Mouse (Mus musculus) left cerebral cortex, postnatal 14 days (tissue): ENCODE measurements at regions not wholly inside any gene's neighbourhood (a gene's known extent, or its start where the extent isn't known, plus 50 kb on each side); places are given as distances from the start of the nearest gene placed in this dataset.

Source experiments
- DNase-seq, 2 experiments: peaks; one replicate each; pipeline ENCODE4 v3.0.0; 2021 to 2022; ENCODE audit warnings: low spot score in 2 of 2, mixed read lengths in 1 of 2
- intact Hi-C: fragments of 180-260 bp; cut with DNase I; formaldehyde crosslinking; loops from one replicate; pipeline ENCODE4 v1.15.1; 2025

DNA sequence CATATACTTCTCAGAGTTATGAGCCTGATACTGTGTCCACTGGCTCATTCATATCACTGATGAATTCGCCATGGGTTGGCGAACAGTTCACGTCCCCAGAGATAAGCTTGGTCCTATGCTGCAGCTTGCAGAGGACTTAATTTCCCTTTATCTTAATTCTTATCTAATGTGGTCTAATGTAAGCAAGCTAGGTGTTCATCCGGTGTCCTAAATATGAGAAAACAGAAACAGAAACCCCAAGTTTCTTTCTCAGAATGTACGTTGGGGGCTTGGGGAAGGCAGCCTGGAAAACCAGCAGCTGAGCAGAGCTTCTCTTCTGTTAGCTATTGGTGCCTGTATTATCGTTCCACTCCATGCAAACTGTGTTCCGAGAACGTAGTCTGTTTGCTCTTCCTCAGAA is 170.1 kb downstream of the 1700064H15Rik start:
- no peak for DNase-seq
- intact Hi-C loops, result no loop called here

DNA sequence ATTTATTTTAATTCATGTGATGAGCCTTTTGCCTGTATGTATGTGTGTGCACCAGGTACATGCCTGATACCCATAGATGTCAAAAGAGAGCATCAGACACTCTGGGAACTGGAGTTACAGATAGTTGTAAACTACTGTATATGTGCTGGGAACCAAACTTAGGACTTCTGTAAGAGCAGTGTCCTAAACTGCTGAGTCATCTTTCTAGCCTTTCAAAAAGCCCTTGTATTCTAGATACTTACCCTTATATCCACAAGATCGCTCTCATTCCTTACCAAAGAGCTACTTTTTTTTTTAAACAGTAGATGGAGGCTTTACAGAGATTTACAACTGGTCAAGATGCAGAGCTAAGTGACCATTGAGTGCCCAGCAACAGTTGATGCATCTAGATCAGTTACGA is 171.0 kb downstream of the 1700064H15Rik start:
- intact Hi-C loops, result no loop called here
- DNase-seq, result no peak

DNA sequence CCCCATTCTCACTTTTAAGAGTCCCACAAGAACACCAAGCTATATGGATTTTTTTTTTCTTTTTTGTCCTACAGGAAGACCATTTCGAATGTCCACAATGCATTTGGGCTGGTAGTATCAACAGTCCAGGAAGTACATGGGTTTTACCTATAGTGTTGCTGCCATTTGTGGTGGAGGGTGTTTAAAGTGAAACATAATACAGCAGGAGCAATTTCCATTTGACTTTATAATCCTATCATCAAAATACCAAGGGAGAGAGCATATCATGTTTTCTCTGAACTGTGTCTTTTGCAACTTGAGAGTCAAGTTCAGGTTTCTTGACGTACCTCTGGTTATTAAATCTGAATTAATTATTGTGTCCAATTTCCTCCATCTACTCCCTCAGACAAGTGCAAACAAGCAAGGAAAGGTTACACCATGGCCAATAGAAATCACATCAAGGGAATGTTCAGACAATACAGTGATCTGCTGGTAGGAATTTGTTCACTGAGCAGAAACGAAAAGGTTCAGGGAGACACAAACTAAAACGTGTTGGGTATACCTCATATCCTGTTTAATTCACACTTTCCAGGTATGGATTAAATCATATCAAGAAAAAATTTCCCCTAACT is 172.5 kb downstream of the 1700064H15Rik start:
- DNase-seq, result no peak
- intact Hi-C loops, result no loop called here

GRCm38 (mm10) chr3:19451022-19451421 is 177.5 kb downstream of the 1700064H15Rik start:
- intact Hi-C loops, result no loop called here
- DNase-seq, result no peak

DNA sequence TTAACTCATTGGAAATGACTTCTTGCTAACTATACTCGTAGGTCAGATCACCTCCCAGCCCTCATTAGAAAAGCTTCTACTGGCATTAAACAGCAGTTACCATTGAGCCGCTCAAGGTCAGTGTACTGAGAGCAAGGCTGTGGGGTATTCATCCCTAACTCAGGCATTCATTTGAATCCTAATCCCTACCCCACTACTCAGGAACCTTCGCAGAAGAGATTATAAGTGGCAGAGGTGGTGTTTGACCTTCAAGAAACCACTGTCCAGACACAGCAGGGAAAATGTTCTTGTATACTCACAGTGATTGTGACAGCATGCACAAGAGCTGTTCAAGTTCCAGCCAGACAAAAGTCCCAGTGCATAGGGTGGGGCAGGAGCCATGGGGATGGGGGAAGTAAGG is 179.5 kb downstream of the 1700064H15Rik start:
- DNase-seq, result no peak
- intact Hi-C loops, result no loop called here

DNA sequence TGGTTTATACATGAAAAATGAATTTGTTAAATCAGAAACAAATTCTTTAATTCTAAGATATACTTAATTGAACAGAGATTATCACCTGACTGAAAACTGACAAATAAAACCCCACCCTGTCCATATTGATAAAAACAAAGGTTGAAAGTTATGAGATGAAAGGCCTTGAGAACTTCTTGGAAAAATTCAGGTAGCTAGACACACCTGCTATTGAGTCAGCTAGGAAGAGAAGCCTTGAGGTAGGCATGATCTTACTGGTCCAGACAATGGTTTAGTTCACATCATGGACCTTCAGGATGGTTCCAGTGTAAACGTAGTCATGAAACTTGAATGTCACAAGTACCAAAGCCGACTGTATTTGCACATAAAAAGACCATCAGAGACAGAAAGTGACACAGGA is 180.3 kb downstream of the 1700064H15Rik start:
- intact Hi-C loops, result no loop called here
- DNase-seq, result no peak

DNA sequence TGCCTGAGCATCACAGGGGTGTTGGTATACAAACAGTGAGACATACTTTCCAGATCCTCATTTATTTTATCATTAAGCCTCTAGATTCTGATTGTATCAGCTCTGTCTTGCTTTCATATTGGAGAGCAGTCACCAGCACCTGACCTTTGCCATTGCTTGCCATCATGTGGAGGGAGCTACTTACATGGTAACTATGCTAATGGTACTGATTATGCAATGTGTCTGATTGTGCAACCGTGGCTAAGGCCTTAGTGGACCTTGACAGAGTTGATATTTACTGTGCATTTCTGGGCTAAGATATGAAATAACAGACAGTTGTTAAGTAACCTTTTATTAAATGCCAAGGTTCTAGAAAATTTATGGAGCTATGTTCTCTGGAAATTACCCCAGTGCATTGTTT is 180.7 kb downstream of the 1700064H15Rik start:
- DNase-seq, result no peak
- intact Hi-C loops, result no loop called here

DNA sequence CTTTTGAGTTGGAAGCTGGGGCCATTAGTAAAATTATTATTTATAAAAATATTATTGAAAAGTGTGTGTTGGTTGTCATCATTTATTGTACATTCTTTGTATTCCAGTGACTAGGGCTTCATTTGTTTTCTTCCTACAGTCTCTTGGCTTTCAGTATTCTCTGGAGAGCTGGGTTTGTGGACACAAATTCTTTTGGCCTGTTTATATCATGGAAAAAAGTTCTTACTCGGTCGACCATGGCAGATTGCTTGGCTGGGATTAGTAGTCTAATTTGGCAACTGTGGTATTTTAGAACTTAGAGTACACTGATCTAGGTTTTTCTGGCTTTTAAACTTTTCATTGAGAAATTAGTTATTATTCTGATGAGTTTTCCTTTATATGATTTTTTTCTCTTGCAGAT is 183.6 kb downstream of the 1700064H15Rik start:
- intact Hi-C loops, result no loop called here
- no peak for DNase-seq

DNA sequence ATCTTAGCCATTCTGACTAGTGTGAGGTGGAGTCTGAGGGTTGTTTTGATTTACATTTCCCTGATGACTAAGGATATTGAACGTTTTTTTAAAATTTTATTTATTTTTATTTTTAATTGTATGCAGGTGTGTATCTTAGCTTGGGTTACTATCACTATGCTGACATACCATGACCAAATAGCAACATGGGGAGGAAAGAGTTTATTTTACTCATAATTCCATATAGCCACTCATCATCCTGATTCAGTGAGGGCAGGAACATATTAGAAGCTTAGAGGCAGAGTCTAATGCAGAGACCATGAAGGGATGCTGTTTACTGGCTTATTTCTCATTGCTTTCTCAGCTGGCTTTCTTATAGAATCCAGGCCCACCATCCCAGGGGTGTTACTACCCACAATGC is 186.7 kb downstream of the 1700064H15Rik start:
- DNase-seq, result no peak
- intact Hi-C loops, result no loop called here

DNA sequence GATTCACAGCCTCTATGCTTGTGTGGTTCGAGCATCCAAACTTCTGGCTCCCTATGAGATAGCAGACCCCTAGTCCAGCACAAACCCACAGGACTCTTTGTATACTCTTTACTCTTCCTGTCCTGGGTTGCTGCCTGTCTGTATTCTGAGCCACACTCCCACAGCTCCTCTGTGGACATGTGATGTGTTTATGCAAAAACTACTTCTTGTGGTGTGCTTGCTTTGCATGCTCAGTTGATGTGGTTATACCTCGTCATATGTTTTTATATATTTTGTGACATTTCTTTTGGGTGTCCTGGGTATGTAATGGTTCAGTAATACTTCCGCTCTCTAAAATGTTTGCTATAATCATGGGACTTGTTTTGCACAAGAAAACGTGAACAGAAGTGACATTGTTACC is 198.3 kb downstream of the 1700064H15Rik start:
- intact Hi-C loops, result no loop called here
- no peak for DNase-seq

GRCm38 (mm10) chr3:19429422-19430076 is 198.9 kb downstream of the 1700064H15Rik start:
- no peak for DNase-seq
- intact Hi-C loops, result no loop called here

DNA sequence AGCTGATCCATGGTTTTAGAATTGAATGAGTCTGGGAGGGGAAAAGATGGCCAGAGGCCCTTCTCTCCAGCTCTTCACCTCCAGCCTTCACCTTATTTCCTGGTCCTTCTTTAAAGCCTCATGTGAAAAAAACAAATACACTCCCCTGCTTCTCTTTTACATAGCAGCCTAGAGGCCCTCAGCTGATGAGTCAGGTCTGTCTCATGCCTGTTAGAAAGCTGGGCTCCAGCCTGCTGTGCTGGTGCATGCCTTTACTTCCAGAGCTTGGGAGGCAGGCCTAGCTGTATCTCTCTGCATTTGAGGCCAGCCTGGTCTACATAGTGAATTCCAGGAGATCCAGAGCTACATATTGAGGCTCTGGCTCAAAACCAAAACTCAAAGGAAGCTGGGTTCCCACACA is 199.5 kb downstream of the 1700064H15Rik start:
- DNase-seq, result no peak
- intact Hi-C loops, result no loop called here

DNA sequence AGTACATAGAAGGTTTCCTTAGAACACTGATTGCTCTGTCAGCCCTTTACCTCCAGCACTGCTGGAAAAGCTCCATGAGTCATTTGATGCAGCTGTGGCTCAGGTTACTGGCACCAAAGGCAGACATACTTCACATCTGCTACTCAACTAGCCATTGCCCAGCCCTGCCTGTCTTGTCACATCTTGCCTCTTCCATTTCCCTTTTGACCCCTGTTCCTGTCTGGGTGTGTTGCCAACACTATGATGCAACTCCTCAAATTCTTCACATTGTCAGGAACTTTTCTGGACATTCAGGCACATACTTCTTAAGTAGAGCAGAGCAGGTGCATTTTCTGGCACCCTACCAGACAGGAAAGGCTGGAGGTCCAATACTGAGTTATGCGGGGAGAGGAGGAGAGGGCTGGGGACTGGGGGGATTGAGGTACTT is 202.3 kb downstream of the 1700064H15Rik start:
- intact Hi-C loops, result no loop called here
- no peak for DNase-seq

DNA sequence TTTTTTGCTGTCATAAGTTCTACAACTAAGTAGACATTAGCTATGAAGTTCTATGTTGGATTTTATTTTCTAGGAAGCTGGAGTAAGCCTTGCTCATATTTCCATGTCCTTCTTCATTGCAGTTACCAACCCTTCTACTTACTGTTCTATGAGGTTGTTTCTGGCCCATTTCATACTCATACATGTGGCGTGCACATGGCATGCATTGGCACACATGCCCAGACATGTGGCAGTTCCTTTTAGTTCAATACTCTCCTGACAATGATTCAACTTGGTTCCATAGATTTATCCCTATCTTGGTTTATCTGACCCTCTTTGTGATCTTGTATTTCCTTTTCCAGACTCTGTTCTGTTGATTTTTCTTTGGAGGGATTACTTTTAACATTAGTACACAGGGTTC is 203.2 kb downstream of the 1700064H15Rik start:
- DNase-seq, result no peak
- intact Hi-C loops, result no loop called here

DNA sequence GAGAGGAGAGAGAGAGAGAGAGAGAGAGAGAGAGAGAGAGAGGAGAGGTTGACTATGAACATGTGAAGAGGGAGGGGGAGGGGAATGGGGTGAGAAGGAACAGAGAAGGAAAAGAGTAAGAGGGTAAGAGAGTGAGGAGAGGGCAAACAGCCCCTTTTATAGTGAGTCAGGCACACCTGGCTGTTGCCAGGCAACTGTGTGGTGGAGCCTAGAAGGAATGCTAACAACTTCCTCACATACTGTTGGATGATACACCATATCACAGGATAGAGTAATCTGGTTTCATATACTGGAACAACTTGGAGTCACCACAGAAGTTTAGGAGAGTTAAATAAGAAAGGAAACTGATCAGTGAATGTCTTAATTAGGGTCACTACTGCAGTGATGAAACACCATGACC is 204.1 kb downstream of the 1700064H15Rik start:
- DNase-seq, result no peak
- intact Hi-C loops, result no loop called here

GRCm38 (mm10) chr3:19421430-19421944 is 207.0 kb downstream of the 1700064H15Rik start:
- DNase-seq, result no peak
- intact Hi-C loops, result no loop called here

DNA sequence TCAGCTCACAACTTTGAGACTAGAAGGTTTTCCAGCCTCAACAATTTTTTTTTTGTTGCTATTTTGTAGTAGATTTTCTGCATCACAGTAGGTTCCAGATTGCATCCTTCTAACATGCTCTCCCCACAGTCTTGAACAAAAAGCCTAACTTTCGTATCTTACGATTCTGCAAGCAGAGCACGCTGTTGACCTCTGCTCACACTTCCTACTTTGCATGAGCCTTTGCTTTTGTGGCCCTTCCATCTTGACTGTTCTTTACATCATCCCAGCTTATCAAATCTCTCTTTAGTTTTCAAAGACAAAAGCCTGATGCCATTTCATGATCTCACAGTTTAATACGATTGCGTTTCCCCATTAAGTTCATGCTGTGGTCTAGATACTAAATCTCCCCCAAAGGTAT is 207.6 kb downstream of the 1700064H15Rik start:
- intact Hi-C loops, result no loop called here
- no peak for DNase-seq

DNA sequence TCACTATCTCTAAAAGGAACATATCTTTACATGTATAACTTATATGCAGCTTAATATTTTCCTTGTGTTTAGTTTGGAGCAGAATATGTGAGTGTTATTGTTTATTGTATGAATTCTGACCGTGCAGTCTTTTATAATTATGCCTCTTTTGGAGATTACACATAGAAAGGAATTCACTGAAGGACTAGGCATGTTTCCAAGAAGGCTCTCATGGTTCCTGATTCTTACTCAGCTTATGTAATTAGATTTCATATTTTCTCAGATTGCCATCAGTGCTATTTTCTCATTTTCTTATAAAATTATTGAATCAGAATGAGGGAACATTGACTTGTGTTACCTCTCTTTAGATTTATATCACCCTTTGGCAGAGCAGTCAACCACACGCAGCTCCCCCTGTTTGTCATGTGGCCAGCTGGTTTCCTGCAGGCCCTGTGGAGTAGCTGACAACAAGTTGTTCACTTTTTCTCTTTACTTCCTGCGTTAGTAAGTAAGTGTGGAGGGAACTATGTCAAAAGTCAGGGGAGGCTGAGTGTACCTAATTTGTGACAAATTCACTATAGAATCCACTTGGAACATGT is 217.4 kb downstream of the 1700064H15Rik start:
- intact Hi-C loops, result no loop called here
- peak in 1 of 2 experiments; percentile 22 for DNase-seq

DNA sequence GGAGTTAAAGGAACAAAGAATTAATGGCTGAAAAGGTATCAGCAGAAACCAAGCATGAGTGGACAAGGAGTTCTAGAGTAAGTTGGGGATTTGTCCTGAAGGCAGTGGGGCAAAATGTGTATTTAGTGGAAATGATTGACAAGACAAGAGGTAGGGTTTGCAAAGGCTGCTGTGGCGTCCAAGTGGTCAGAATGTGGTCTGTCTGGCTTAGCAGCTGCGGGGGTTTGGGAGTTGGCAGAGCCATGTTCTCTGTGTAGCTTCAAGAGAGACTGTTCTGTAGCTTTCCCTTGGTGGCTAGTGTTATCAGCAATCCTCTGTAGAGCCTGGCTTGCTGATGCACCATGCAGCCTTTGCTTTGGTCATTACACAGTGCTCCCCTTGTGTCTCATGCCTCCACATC is 220.2 kb downstream of the 1700064H15Rik start:
- DNase-seq, result no peak
- intact Hi-C loops, result no loop called here

DNA sequence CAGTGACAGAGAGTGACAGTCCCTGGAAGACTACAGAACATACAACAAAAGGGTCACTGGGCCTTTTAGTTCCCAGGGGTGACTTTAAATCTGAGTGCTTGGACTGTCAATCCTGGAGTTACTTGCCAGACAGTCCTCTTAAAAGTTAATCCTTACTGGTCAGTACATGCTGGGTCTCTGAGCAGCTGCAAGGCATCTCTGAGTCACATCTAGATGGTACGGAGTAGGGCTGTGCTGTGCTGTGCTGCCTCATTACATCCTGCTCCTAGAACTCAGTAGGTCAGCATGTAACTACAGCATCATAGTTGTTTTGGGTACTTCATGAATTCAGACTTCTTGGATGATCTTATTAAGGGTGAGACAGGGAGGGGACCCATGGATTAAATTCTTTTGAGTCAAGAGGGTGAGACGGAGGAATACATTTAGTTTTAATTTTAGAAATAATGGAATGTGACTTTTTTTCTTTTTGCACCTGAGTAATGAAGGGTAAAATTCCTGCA is 220.8 kb downstream of the 1700064H15Rik start:
- intact Hi-C loops, result no loop called here
- DNase-seq, result no peak
